Mouse (Mus musculus) thymus, adult 2 months (tissue): ENCODE measurements around the gene Phactr2.

Experiments
- CTCF ChIP-seq: fragments of 200-500 bp; IDR thresholded peaks from 2 replicates; pipeline ENCODE4 v1.5.1; 2012; ENCODE audit warnings: mild to moderate bottlenecking, control low read depth, low read length, moderate library complexity, borderline replicate concordance; ENCODE audit not compliant: control insufficient read depth, poor library complexity, insufficient read depth; ENCODE audit errors: extremely low read depth
- POLR2A ChIP-seq: fragments of 200-500 bp; IDR thresholded peaks from 2 replicates; pipeline ENCODE4 v1.6.1; 2012; ENCODE audit warnings: mild to moderate bottlenecking, low read length, control low read depth, moderate library complexity; ENCODE audit not compliant: control insufficient read depth, poor library complexity, insufficient read depth; ENCODE audit errors: extremely low read depth

DNA sequence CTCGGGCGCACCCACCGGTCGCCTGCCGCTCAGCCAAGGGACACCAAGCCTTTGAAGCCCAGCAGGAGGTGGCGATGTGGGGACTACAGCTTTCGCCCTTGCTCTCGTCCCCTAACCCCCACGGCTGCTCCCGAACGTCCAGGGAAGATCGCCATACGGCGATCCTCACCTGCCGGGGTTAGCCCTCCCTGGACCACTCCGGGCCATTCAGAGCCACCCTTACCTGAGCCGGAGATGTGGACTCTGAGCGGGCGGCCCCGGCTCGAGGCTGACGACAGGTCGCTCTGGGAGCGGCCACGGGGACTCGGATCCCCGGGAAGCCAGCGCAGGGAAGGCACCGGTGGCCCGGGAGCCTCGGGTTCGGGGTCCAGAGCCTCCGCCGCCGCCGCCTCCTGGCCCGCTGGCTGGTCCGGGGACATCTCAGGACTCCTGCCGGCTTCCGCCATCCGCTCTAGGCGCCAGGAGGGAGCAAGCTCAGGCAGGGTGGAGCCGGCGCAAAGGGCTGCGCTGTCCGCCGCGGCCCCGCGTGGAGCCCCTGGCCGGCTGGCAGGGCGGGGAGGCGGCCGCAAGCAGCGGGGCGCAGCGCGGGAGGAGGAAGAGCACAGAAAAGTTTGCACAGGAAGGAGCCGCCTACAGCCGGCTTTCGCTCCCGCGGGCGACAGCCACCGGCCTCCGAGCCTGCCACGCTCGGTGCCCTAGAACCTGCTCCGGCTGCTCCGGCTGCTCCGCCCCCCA lies at the start of gene Phactr2:
- TF ChIP-seq POLR2A (no peak), CTCF (0 out of 2 replicates have a peak, but pooled peaks have one; percentile 24)
